Mouse (Mus musculus) testis, adult 10 weeks (tissue): Measurements from ENCODE around the gene Olfr1434. TPM values are rescaled to one million over a fixed set of nuclear protein-coding genes. Genes with fewer than 3 reads are reported as not detected.

Experiments used
- polyA plus RNA-seq: library from polyadenylated mRNA; stranded (reverse); fragments of 350-450 nt; fragmentation: Illumina TruSeq; extraction: RNeasy Lipid Tissue Mini Kit (QIAGEN cat#74804); gene quantifications from one replicate; pipeline ENCODE4 v1.2.3, GENCODE M21; 2014; ENCODE audit warnings: low read depth, low replicate concordance

The Olfr1434 gene
- polyA plus RNA-seq = not detected

GRCm38 (mm10) chr19:12279554-12279953 lies at the start of gene Olfr1434:
Gene Olfr1434 (plus strand): TSS chr19:12279854.

GRCm38 (mm10) chr19:12232496-12232895 lies 47.2 kb upstream of the Olfr1434 start, which contains the start of gene Olfr1432:
Gene Olfr1432 (minus strand): TSS chr19:12232596.

DNA sequence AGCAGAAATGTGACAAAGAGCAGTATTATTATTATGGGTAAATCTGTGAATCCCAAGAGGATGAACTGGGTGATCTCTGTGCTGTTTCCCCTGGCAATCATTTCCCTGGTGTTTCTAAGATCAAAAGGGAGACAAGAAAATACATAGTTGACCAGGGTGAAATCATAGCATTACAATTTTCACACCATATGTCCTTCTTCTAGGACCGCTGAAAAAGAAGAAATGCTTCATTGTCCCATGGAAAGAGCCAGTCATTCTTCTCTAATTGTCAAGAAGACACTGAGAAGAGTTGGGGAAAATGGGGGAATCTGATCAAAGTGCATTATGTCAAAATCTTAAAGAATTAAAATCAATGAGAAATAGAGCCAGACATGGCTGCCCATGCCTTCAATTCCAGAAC lies 38.1 kb upstream of the Olfr1434 start, which contains the start of gene Olfr262:
TSS of gene Olfr262 (minus strand) at position 101 of the 400 bp plus-strand sequence.

DNA sequence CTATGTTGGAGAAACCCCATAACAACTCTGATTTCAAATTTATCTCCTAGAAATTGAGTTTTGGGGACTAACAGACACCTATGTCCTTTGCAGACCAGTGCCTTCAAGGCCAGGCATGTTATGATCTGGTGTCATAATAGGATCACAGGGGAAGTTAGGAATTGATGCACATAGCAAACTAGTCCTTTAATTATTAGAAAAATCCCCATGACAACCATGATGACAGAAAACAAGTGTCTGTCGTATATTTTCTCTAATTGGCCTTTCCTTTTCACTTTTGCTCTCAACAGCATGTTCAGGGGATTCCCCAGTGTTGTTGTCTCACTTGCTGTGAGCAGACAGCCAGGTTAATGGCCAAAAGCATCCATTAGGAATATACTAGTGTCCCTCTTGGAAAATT lies 18.9 kb upstream of the Olfr1434 start, which contains the start of gene Olfr235:
TSS of gene Olfr235 (plus strand) at position 301 of the 400 bp plus-strand sequence.

GRCm38 (mm10) chr19:12299030-12299429 lies 19.4 kb downstream of the Olfr1434 start, which contains the start of gene Olfr1436:
Gene Olfr1436 (minus strand): TSS chr19:12299130.

DNA sequence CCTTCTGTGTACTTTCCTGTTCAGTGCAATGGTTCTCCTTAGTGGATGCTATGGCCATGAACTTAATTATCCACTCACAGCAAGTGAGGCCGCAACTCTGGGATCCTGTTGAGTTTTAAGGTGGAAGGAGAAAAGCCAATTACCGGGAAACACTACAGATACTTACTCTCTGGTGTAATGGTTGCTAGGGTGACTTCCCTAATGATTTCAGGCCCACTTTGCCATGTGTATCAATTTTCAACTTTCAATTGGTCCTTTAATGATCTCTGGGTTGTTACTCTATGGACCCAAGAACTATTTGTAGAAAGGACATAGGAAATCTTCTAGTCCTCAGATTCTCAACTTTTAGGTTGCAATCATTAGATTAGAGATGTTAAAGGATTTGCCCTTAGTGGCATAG lies 45.3 kb downstream of the Olfr1434 start, which contains the start of gene Olfr1437:
TSS of gene Olfr1437 (minus strand) at position 101 of the 400 bp plus-strand sequence.

Other genes with a start within 250 kb of the Olfr1434 start
- not detected for gene Olfr1423, start 238.5 kb upstream of the Olfr1434 start, polyA plus RNA-seq
- gene Olfr1424, start 217.2 kb upstream of the Olfr1434 start, polyA plus RNA-seq = 0.11 TPM
- gene Olfr1425, start 202.1 kb upstream of the Olfr1434 start, polyA plus RNA-seq = not detected
- gene Olfr1426, start 187.8 kb upstream of the Olfr1434 start, polyA plus RNA-seq = not detected
- not detected for gene Olfr1427, start 176.5 kb upstream of the Olfr1434 start, polyA plus RNA-seq
- gene Olfr1428, start 164.0 kb upstream of the Olfr1434 start, polyA plus RNA-seq = not detected
- gene Olfr76, start 156.7 kb upstream of the Olfr1434 start, polyA plus RNA-seq = 0.17 TPM
- gene Olfr1555-ps1, start 109.7 kb upstream of the Olfr1434 start, polyA plus RNA-seq = 0.10 TPM
- gene Olfr1431, start 79.2 kb upstream of the Olfr1434 start, polyA plus RNA-seq = not detected
- 0.22 TPM for gene Olfr1432, start 47.3 kb upstream of the Olfr1434 start, polyA plus RNA-seq
- 0.71 TPM for gene Olfr262, start 38.2 kb upstream of the Olfr1434 start, polyA plus RNA-seq
- not detected for gene Olfr235, start 18.8 kb upstream of the Olfr1434 start, polyA plus RNA-seq
- not detected for gene Olfr1436, start 19.3 kb downstream of the Olfr1434 start, polyA plus RNA-seq
- not detected for gene Olfr1437, start 45.2 kb downstream of the Olfr1434 start, polyA plus RNA-seq
- not detected for gene Olfr1438-ps1, start 56.1 kb downstream of the Olfr1434 start, polyA plus RNA-seq
- gene Olfr1440, start 107.4 kb downstream of the Olfr1434 start, polyA plus RNA-seq = not detected
- gene Olfr1441, start 137.6 kb downstream of the Olfr1434 start, polyA plus RNA-seq = not detected
- gene Pfpl, start 148.1 kb downstream of the Olfr1434 start, polyA plus RNA-seq = 0.15 TPM
- 17.7 TPM for gene Mpeg1, start 180.9 kb downstream of the Olfr1434 start, polyA plus RNA-seq
- 10.8 TPM for gene Dtx4, start 221.6 kb downstream of the Olfr1434 start, polyA plus RNA-seq